Mouse (Mus musculus) T-helper 17 cell (primary cell): ENCODE data around the gene Naxe.

Source experiments
- in situ Hi-C, 2 experiments: fragments of 300-600 bp; cut with MboI, MseI; formaldehyde crosslinking; loops; 1 replicate in 1 of 2; 2 replicates in 1 of 2; pipeline ENCODE4 v1.15.1; 2025; ENCODE audit warnings: high pct_unique_total_duplicates in 2 of 2

The Naxe gene

GRCm38 (mm10) chr3:88057902-88058696 is at the start of gene Naxe:
Gene Naxe (minus strand): TSS chr3:88058495.
- in situ Hi-C loops: loop anchor here in 1 of 2 experiments (5.0 kb wide), 1 partner anchor 36 kb away; no protein-coding TSS in a partner anchor

DNA sequence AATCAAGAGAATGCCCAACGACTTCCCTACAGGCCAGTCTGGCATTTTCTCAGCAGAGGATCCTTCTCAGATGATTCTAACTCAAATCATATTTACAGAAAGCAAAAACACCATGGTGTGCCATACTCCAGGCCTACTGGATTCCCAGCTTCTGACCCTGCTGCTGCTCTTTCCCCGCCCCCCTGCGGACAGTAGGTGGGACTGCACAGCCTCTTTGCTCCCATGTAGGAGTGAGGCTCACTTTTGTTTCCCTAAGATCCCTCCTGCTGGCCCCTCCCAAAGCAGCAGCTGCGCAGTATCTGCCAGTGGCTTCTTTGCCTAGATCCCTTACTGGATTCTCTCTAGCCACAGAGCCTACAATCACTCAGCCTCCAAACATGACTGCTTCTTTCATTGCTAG is 47.8 kb upstream of the Naxe start:
- in situ Hi-C loops: no loop called here

DNA sequence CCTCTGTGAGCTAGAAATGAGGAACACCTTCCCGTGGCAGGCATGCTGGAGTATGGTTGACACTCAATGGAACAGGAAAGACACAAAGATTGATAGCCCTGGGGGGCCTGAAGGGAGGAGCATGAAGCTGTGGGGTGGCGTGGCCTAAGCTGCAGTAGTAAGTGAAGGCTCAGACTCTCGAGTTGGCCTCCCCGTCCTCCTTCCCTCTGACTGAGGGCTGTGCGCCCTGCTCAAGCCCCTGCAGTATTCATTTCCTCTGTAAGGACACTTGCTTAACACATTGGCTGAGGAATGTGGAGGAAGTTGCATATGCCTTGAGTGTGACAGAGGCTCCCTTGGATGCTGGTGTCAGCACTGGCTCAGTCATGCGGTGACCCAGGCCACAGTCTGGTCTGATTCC is 44.3 kb upstream of the Naxe start:
- in situ Hi-C loops: no loop called here

GRCm38 (mm10) chr3:88102196-88102595 is 43.9 kb upstream of the Naxe start:
- in situ Hi-C loops: no loop called here

- in situ Hi-C loops: no loop called here
Observed at GRCm38 (mm10) chr3:88101736-88102135, 43.4 kb upstream of the Naxe start.

DNA sequence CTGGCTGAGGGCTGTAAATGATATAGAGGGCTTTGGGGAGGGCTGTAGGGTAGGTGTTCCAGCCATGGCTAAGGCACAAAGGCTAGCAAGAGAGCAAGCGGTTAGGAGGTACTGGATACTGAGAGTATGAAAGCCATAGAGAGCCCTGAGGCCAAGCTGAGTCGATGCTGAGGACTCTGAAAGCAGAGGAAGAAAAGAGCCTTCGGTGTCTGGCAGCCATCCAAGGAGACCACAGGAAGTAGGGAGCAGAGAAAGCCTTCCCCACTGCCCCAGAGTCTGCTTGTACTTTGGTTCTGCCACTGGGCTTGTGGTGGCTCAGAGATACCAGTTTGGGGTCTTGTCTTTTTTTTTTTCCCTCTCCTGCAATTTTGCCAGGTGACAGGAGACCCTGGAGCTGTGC is 42.0 kb upstream of the Naxe start:
- in situ Hi-C loops: no loop called here

DNA sequence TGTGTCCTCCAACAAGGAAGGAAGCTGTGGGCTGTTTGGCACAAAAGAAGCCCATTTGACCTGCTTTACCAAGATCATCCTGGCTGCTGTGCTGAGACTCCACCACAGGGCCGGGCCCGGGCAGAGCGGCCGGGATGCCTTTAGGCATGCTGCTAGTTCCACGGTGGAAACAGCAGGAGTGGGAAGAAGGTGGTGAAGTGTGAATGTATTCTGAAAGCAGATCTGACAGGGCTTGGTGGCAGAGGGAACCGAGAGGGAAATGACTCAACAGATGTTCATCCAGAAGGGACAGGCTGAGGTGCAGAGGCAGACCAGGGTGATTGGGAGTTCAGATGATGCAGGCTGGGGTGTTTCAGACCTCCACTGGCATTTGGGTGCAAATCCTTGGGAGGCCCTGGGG is 39.4 kb upstream of the Naxe start:
- in situ Hi-C loops: no loop called here

DNA sequence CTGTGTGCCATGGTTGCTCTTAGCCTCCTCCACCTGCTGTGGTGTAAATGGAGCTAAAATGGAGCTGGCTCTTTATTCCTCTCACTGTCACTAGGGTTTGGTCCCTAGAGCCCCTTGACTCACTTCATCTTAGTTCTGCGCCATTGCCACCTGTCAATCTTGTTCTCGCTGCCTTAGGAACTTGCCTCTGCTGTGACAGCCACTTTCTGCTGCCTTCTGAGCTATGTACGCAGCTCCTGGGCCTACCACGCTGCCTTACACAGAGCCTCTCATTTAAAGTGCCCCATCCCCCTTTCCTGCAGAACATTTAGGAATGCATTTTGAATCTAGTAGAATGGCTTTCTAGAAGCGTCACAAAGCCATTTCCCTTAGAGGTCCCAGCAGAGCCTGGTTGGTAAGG is 35.8 kb upstream of the Naxe start:
- in situ Hi-C loops: loop anchor here (5.0 kb wide), 3 partner anchors 33 to 78 kb away; no protein-coding TSS in a partner anchor

- in situ Hi-C loops: loop anchor here (5.0 kb wide), 3 partner anchors 37 to 82 kb away; no protein-coding TSS in a partner anchor
Observed at GRCm38 (mm10) chr3:88090616-88091015, 32.3 kb upstream of the Naxe start.

DNA sequence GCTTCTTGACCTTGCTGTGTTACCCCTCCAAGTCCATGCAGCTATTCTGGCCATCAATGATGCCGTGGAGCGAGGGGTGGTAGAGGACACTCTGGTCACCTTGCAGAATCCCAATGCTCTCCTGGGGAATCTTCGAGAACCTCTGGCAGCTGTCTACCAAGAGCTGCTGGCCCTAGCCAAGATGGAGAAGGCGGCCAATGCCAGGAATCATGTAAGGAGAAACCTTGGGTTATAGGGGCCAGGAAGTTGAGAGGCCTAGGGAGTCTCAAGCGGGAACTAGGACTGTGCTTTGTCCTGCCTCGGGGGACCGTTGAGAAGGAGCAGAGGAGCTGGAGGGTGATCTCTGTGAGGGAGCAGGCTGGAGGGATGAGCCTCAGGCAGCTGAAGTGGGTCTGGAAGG is 31.8 kb upstream of the Naxe start:
- in situ Hi-C loops: loop anchor here (5.0 kb wide), 3 partner anchors 37 to 82 kb away; no protein-coding TSS in a partner anchor

GRCm38 (mm10) chr3:88087688-88088087 is 29.4 kb upstream of the Naxe start:
- in situ Hi-C loops: loop anchor here in 1 of 2 experiments (10.0 kb wide), 1 partner anchor 157 kb away; no protein-coding TSS in a partner anchor

- in situ Hi-C loops: loop anchor here in 1 of 2 experiments (10.0 kb wide), 1 partner anchor 159 kb away; no protein-coding TSS in a partner anchor
Observed at GRCm38 (mm10) chr3:88085459-88085858, 27.2 kb upstream of the Naxe start.

DNA sequence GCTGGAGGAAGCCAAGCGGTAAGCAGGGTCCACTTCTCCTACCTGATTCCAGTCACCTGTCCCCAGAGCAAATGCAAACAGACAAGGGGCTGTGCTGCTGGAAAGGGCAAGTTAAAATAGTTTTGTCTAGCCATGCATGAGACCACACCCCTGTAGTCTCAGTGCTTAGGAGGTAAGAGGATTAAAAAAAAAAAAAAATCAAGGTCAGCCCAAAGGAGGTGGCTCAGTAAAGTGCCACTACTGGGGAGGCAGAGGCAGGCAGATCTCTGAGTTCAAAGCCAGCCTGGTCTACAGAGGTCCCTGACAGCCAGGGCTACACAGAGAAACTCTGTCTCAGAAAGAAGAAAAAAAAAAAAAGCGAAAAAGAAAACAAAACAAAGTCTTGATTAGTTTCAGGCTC is 25.7 kb upstream of the Naxe start:
- in situ Hi-C loops: loop anchor here in 1 of 2 experiments (10.0 kb wide), 1 partner anchor 161 kb away; no protein-coding TSS in a partner anchor

GRCm38 (mm10) chr3:88082663-88083062 is 24.4 kb upstream of the Naxe start:
- in situ Hi-C loops: loop anchor here in 1 of 2 experiments (10.0 kb wide), 1 partner anchor 162 kb away; no protein-coding TSS in a partner anchor

DNA sequence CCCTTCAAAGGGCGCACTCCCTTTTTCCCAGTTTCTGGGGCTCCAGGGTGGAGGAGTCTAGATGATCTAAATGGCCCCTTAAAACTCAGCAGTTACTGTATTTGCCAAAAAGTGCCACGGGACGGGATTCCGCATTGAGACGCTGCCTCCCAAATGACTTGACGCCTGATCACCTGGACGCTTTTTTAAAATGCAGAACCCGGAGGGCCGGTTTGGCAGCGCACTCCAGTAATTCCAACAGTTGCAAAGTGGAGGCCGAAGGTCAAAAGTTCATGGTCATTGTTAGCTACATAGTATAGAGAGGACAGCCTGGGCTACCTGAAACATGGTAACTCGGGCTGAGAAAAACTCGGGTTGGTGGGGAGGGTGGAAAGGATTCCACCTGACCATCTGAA is 23.9 kb upstream of the Naxe start:
- in situ Hi-C loops: loop anchor here in 1 of 2 experiments (10.0 kb wide), 1 partner anchor 163 kb away; no protein-coding TSS in a partner anchor

GRCm38 (mm10) chr3:88081345-88082223 is 23.3 kb upstream of the Naxe start, which contains the start of gene Iqgap3:
Gene Iqgap3 (plus strand): TSS chr3:88081971.
- in situ Hi-C loops: loop anchor here in 1 of 2 experiments (10.0 kb wide), 1 partner anchor 163 kb away; no protein-coding TSS in a partner anchor

DNA sequence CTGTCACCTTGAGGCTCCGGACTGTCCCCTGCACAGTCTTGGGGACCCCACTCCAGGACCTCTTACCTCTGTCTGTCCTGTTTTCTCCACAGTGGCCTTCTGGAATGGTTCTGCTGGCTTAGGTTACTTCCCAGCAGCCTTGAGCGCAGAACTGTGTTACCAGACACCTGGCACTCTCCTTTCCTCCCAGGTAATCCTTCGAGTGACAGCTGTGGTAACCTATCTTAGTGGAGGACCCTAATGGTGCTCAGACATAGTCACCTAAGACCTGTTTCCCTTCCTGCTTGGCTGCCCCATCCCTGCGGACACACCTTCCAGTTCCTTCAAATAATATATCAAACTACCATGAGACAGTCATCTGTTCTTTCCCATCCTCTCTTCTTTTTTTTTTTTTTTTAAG is 19.9 kb upstream of the Naxe start, which contains the start of gene Ttc24:
Gene Ttc24 (minus strand): TSS at position 101 of the 400 bp plus-strand sequence.
- in situ Hi-C loops: no loop called here

GRCm38 (mm10) chr3:88077441-88077840 is 19.1 kb upstream of the Naxe start:
- in situ Hi-C loops: no loop called here

GRCm38 (mm10) chr3:88074766-88075165 is 16.5 kb upstream of the Naxe start:
- in situ Hi-C loops: loop anchor here (5.0 kb wide), 2 partner anchors 67 to 72 kb away; partner anchors contain the start of gene Bcan (in 1 of the 2)

GRCm38 (mm10) chr3:88074351-88074750 is 16.1 kb upstream of the Naxe start:
- in situ Hi-C loops: loop anchor here (5.0 kb wide), 2 partner anchors 67 to 72 kb away; partner anchors contain the start of gene Bcan (in 1 of the 2)

GRCm38 (mm10) chr3:88073631-88074030 is 15.3 kb upstream of the Naxe start:
- in situ Hi-C loops: loop anchor here (5.0 kb wide), 2 partner anchors 66 to 71 kb away; partner anchors contain the start of gene Bcan (in 1 of the 2)
